Mouse (Mus musculus): Measurements from ENCODE around the gene Sult2a4. TPM values are rescaled to one million over a fixed set of nuclear protein-coding genes. Genes with fewer than 3 reads are reported as not detected.

Sult2a4 gene
- not detected in 2 replicates for polyA plus RNA-seq (2012; rRNA removed)

DNA sequence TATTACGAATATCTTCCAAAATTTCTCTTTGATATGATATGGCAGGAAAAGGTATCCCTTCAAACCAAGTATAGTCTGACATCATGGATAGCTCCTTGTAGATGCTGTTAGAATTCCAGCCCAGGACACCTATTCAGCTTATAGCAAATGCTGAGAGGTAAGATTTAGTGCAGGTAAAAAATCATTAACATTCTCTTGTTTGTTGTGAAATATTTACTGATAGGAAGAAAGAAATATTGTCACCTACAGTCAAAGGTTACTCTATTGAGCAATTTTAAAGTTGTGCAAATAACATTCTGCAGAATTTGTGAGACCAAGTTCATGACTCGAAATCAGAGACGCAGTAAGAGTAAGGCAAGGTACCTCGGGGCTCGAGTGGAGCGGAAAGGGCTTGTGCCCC is at the start of gene Sult2a4:
Sult2a4 (minus strand) TSS at position 101 of the 400 bp plus-strand sequence.

Other genes with a start within 250 kb of the Sult2a4 start
- gene Sult2a1, start 152.2 kb downstream of the Sult2a4 start, polyA plus RNA-seq (2012; rRNA removed) = not detected in 2 replicates
- gene Sult2a3, start 133.4 kb upstream of the Sult2a4 start, polyA plus RNA-seq (2012; rRNA removed) = not detected in 2 replicates